Mouse (Mus musculus) liver, embryonic 12.5 days (tissue): ENCODE results near the gene Lpin2. TPM values are rescaled to one million over a fixed set of nuclear protein-coding genes. Genes with fewer than 3 reads are reported as not detected.

Experiments used
- ATAC-seq: fragments of 200-750 bp; cut with Nextera tagmentation; 2 replicates; pipeline ENCODE4 v1.8.0; 2017; ENCODE audit warnings: moderate number of reproducible peaks, mild to moderate bottlenecking, moderate library complexity
- H3K27ac ChIP-seq: fragments of 300-500 bp; sonication (generic); 2 replicates; pipeline ENCODE4 v1.5.1; 2016; ENCODE audit warnings: mild to moderate bottlenecking
- H3K27me3 ChIP-seq: fragments of 300-500 bp; sonication (generic); replicated peaks from 2 replicates; pipeline ENCODE4 v1.6.1; 2016; ENCODE audit warnings: mild to moderate bottlenecking, moderate library complexity
- H3K36me3 ChIP-seq: fragments of 300-500 bp; sonication (generic); 2 replicates; pipeline ENCODE4 v1.6.1; 2016; ENCODE audit warnings: mild to moderate bottlenecking, moderate library complexity
- H3K4me1 ChIP-seq: fragments of 300-500 bp; sonication (generic); 2 replicates; pipeline ENCODE4 v1.6.1; 2016
- H3K4me2 ChIP-seq: fragments of 300-500 bp; sonication (generic); 2 replicates; pipeline ENCODE4 v1.6.1; 2016; ENCODE audit warnings: mild to moderate bottlenecking, moderate library complexity
- H3K4me3 ChIP-seq: fragments of 300-500 bp; sonication (generic); 2 replicates; pipeline ENCODE4 v1.5.1; 2016; ENCODE audit warnings: mild to moderate bottlenecking, moderate library complexity
- H3K9ac ChIP-seq: fragments of 300-500 bp; sonication (generic); 2 replicates; pipeline ENCODE4 v1.6.1; 2016; ENCODE audit warnings: mild to moderate bottlenecking, moderate library complexity
- H3K9me3 ChIP-seq: fragments of 300-500 bp; sonication (generic); replicated peaks from 2 replicates; pipeline ENCODE4 v1.6.1; 2016; ENCODE audit warnings: mild to moderate bottlenecking, moderate library complexity
- WGBS: fragments of 180-500 bp; shearing (Covaris S2); methylation state at CpG from one replicate; pipeline ENCODE4 v1.1.7; 2016; ENCODE audit not compliant: insufficient replicate concordance; 5-methylcytosine and 5-hydroxymethylcytosine counted together
- polyA plus RNA-seq: library from polyadenylated mRNA; unstranded; fragments of >200 nt; fragmentation: Nextera tagmentation; extraction: Ambion mirVana; gene quantifications from 2 replicates; pipeline ENCODE4 v1.2.1, GENCODE M21; 2016

Gene Lpin2
- polyA plus RNA-seq, 1 experiment from 2014 or later, result 40.1 TPM

- Histone ChIP-seq H3K9ac (no peak overlapping the region), H3K4me2 (no peak overlapping the region), H3K36me3 (peaks cover 35% of the 10 kb centered on the region), H3K9me3 (no peaks in the 10 kb centered on the region), H3K27me3 (no peaks in the 10 kb centered on the region), H3K27ac (peak overlapping the region; percentile 50), H3K4me1 (peaks cover 45% of the 10 kb centered on the region), H3K4me3 (no peak overlapping the region)
- no peak for ATAC-seq
- WGBS, result 57% methylated on average over 6 of the region's 6 CpGs
Measured at GRCm38 (mm10) chr17:71277701-71278491, 95.5 kb downstream of the Lpin2 start.

DNA sequence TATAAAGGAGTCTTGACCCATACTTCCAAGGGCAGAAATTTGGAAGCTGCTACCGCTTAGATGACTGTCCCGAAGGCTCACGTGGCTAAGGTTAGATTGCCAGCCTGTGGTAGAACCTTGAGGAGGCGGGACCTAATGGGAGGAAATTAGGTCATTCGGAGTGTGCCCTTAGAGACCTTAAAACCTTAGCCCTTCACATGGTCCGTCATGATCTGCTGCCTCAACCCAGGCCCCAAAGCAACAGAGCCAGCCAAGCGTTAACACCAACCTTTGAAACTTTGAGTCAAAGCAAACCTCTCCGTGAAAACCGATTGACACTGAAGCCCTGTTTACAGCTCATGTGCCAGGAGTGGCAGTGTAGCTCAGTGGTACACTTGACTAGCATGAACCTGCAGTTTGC is 100.4 kb downstream of the Lpin2 start:
- H3K4me1 ChIP-seq, result peaks cover 79% of the 10 kb centered on the region

GRCm38 (mm10) chr17:71283237-71283636 is 100.9 kb downstream of the Lpin2 start:
- peaks cover 79% of the 10 kb centered on the region for H3K4me1 ChIP-seq
- H3K27ac ChIP-seq, result no peak overlapping the region
- no peak overlapping the region for H3K4me2 ChIP-seq
- WGBS, result 91% methylated on average over 4 of the region's 4 CpGs
- H3K27me3 ChIP-seq, result no peaks in the 10 kb centered on the region
- peaks cover 11% of the 10 kb centered on the region; the same call in 1 of the 2 replicates for H3K36me3 ChIP-seq
- ATAC-seq, result no peak
- H3K9ac ChIP-seq, result 0 out of 2 replicates have a peak overlapping the region, but pooled peaks have one; percentile 1
- no peak overlapping the region for H3K4me3 ChIP-seq
- no peaks in the 10 kb centered on the region for H3K9me3 ChIP-seq

More for the DNA sequence above, 100.4 kb downstream of the Lpin2 start:
- ATAC-seq, result no peak
- WGBS, result 86% methylated on average over 9 of the region's 9 CpGs
- H3K4me3 ChIP-seq, result no peak overlapping the region
- H3K27ac ChIP-seq, result no peak overlapping the region
- H3K36me3 ChIP-seq, result peaks cover 11% of the 10 kb centered on the region; the same call in 1 of the 2 replicates
- no peak overlapping the region for H3K4me2 ChIP-seq
- H3K27me3 ChIP-seq, result no peaks in the 10 kb centered on the region
- H3K9me3 ChIP-seq, result no peaks in the 10 kb centered on the region
- no peak overlapping the region for H3K9ac ChIP-seq

DNA sequence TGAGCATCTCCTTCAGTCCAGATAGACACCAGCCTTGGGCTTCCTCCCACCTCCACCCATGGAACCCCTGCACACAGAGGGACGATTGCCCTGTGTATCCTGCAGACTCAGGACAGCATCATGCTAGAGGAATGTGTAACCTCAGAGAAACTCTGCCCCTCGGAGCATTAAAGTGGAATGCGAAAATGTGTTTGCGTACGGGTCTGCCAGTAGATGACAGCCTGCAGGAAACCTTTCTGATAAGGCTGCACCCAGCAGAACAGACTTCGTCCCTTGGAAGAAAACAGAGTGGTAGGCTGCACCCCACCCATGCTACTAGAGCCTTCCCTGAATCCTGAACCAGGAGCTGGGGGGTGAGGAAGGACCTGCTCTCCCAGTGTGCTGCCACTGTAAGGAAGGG is 102.5 kb downstream of the Lpin2 start:
- Histone ChIP-seq H3K4me2 (peak overlapping the region; percentile 53), H3K27me3 (no peaks in the 10 kb centered on the region), H3K9me3 (no peaks in the 10 kb centered on the region), H3K9ac (peak overlapping the region; percentile 58), H3K4me3 (peak overlapping the region; percentile 11; the same call in 1 of the 2 replicates), H3K36me3 (0 out of 2 replicates have a peak, but pooled peaks cover 4% of the 10 kb centered on the region), H3K27ac (peak overlapping the region; percentile 97), H3K4me1 (peaks cover 84% of the 10 kb centered on the region)
- ATAC-seq, result peak; percentile 66; the same call in 1 of the 2 replicates
- WGBS, result 11% methylated on average over 6 of the region's 6 CpGs

DNA sequence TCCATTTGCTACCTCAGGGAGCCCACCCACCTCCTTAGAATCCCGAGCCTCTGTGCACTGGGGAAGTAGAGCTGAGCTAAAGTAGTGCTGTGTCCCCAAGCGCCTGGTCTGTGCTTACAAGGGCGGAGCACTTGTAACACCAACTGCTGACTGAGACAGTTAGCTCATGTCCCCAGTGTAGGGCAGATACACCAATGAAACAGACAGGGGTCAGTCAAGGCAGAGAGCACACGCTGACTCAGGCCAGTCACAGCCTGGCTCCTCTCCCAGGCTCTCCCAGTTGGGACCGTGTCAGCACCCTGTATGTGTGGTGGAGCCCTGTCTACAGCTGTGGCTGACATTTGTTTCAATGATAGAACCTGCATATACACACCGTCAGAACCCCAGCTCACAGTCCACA is 103.6 kb downstream of the Lpin2 start:
- peak; percentile 69 for ATAC-seq
- H3K4me3 ChIP-seq, result no peak overlapping the region
- peak overlapping the region; percentile 53 for H3K4me2 ChIP-seq
- H3K27me3 ChIP-seq, result no peaks in the 10 kb centered on the region
- no peaks in the 10 kb centered on the region for H3K36me3 ChIP-seq
- no peaks in the 10 kb centered on the region for H3K9me3 ChIP-seq
- H3K9ac ChIP-seq, result peak overlapping the region; percentile 58
- peak overlapping the region; percentile 97 for H3K27ac ChIP-seq
- 28% methylated on average over 6 of the region's 6 CpGs for WGBS
- peaks cover 85% of the 10 kb centered on the region for H3K4me1 ChIP-seq

DNA sequence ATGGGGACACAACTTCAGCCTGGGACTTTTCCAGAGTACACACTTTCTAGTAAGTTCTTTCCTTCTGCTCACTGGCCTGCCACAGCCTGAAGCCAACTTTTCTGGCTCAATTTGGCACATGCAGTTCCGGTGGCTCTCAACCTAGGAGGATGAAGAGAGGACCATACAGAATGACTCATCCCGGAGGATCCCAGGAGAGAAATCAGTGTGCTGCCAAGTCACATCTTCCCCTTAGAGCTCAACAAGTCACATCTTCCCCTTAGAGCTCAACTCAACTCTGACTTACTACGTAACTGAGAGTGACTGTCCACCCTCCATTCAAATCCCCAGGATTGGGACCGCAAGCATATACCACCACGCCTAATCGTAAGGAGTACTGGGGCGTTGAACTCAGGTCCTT is 105.2 kb downstream of the Lpin2 start:
- no peaks in the 10 kb centered on the region for H3K27me3 ChIP-seq
- no peak for ATAC-seq
- peak overlapping the region; percentile 40; the same call in 1 of the 2 replicates for H3K4me2 ChIP-seq
- H3K4me1 ChIP-seq, result peaks cover 99% of the 10 kb centered on the region
- no peaks in the 10 kb centered on the region for H3K36me3 ChIP-seq
- no peak overlapping the region for H3K4me3 ChIP-seq
- WGBS, result 87% methylated on average over 7 of the region's 7 CpGs
- peak overlapping the region; percentile 97 for H3K27ac ChIP-seq
- H3K9ac ChIP-seq, result no peak overlapping the region
- H3K9me3 ChIP-seq, result no peaks in the 10 kb centered on the region

DNA sequence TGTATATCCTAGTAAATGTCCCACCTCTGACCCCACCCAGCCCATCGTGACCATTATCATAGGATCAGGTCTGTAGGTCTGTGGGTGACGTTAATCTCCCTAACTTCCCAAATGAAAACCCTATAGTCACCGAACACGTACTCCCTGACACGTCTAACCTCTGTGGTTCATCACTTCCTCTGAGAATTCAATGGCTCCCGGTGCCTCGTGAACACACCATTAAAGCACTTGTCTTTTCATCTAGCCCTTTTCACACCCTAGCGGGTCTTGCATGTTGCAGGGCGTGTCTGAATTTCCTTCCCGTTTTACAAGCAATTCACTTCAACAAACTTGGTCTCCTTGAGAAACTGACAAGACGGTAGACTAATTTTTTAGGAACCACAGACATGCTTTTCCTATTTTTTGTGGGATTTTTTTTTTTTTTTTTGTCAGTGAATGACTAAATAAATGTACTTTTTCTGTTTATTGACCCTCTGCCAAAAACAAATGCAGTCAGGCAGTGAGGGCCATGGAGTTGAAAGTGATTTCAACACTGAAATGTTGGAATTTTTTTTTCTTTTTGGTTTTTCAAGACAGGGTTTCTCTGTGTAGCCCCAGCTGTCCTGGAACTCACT is 105.9 kb downstream of the Lpin2 start:
- no peaks in the 10 kb centered on the region for H3K9me3 ChIP-seq
- 20% methylated on average over 11 of the region's 11 CpGs for WGBS
- no peak overlapping the region for H3K4me3 ChIP-seq
- peak overlapping the region; percentile 40 for H3K4me2 ChIP-seq
- H3K4me1 ChIP-seq, result peaks cover 99% of the 10 kb centered on the region
- H3K9ac ChIP-seq, result peak overlapping the region; percentile 43; the same call in 1 of the 2 replicates
- ATAC-seq, result no peak
- peak overlapping the region; percentile 97 for H3K27ac ChIP-seq
- no peaks in the 10 kb centered on the region for H3K27me3 ChIP-seq
- H3K36me3 ChIP-seq, result no peaks in the 10 kb centered on the region

DNA sequence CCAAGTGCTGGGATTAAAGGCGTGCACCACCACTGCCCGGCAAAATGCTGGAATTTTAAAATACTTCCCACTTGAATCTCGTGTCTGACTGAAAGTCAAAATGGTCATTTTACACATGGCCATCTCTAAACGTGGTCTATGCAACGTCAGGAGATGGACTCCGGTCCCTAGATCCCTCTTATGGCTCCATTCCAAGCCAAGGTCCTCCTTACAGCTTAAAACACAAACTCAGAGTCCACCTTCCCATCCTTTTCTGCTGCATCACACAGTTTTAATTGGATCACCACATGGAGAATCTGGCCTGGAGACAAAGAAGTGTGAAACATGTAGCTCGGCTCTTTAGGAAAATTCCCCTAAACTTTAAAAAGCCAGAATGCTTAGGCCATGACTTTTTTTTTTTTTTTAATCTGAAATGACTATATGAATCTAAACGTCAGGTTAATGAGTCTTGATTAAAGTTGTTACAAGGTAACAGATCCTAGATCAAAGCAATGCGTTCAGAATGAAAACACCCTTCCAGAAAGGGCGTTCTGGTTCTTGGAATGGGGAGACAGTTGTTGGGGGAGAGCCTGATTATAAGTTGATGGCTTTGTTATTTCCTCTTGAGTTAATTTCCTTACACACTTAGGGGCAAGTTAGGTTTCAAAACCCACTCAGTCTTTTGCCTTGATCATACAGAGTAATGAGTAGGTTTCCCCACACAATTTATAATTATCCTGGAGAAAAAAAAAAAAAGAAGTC is 106.6 kb downstream of the Lpin2 start:
- Histone ChIP-seq H3K27ac (peak overlapping the region; percentile 97), H3K4me3 (no peak overlapping the region), H3K36me3 (0 out of 2 replicates have a peak, but pooled peaks cover under 1% of the 10 kb centered on the region), H3K4me1 (peaks cover 100% of the 10 kb centered on the region), H3K4me2 (peak overlapping the region; percentile 60), H3K27me3 (no peaks in the 10 kb centered on the region), H3K9me3 (no peaks in the 10 kb centered on the region), H3K9ac (peak overlapping the region; percentile 3; the same call in 1 of the 2 replicates)
- 63% methylated on average over 10 of the region's 10 CpGs for WGBS
- no peak for ATAC-seq

DNA sequence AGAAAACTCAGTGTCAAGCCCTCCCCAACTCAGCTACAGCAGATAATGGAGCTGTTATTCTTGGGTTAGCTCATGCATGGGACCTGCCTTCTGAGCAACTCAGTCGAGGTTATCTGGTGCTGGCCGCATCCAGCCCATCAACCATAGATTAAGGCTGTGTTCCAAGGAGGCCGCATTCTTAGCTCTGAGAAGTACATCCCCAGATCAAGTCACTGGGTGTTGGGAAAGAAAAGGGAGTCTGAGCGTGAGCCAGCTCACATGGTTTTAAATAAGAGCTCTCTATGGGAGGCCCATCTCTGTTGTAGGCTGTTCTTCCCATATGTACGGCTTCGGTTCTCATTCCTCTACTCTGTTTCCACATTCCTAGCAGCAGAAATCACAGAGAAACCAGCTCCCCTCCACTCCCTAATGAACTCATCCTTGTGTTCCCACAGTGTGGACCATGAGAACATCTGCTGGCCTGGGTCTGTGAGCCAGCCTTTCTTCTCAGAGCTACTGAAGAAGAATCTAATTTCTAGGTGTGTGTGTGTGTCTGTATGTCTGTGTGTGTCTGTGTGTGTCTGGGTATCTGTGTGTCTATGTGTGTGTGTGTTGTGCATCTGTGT is 107.3 kb downstream of the Lpin2 start:
- H3K27me3 ChIP-seq, result no peaks in the 10 kb centered on the region
- peak overlapping the region; percentile 60 for H3K4me2 ChIP-seq
- H3K9me3 ChIP-seq, result no peaks in the 10 kb centered on the region
- H3K36me3 ChIP-seq, result 0 out of 2 replicates have a peak, but pooled peaks cover 3% of the 10 kb centered on the region
- H3K4me1 ChIP-seq, result peaks cover 100% of the 10 kb centered on the region
- peak overlapping the region; percentile 97 for H3K27ac ChIP-seq
- peak; percentile 57 for ATAC-seq
- no peak overlapping the region for H3K4me3 ChIP-seq
- H3K9ac ChIP-seq, result peak overlapping the region; percentile 29
- 41% methylated on average over 6 of the region's 6 CpGs for WGBS

DNA sequence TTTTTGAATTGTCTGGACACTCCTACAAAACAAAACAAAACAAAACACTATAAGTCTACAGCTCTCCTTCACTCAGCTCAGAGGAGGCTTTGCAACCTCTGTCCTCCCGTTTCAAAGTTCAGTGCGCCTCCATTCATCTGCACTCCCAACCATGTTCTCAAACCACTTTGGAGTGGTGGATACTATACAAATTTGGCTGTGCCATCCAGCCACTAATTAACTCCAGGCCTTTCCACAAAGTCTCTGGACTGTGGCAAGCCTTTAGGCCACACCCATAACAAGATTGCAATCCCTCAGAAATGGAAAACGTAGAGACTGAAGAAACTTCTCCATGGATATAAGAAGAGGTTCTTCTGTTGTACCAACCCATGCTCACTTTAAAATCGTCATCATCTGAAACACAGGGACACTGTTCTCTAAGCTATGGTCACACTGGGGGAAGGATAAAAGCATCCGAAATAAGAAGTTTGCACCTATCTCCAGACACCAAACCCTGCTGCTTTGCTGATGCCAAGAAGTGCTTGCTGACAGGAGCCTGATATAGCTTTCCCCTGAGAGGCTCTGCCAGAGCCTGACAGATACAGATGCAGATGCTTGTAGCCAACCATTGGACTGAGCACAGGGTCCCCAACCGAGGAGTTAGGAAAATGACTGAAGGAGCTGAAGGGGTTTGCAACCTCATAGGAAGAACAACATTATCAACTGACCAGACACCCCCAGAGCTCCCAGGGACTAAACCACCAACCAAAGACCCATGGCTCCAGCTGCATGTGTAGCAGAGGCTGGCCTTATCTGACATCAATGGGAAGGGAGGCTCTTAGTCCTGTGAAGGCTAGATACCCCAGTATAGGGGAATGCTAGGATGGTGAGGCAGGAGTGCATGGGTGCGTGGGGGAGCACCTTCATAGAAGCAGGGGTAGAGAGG is 108.4 kb downstream of the Lpin2 start:
- WGBS, result 34% methylated on average over 7 of the region's 7 CpGs
- peak; percentile 88 for ATAC-seq
- peak overlapping the region; percentile 60 for H3K4me2 ChIP-seq
- peak overlapping the region; percentile 18; the same call in 1 of the 2 replicates for H3K4me3 ChIP-seq
- H3K4me1 ChIP-seq, result peaks cover 99% of the 10 kb centered on the region
- H3K9ac ChIP-seq, result peak overlapping the region; percentile 29
- H3K9me3 ChIP-seq, result no peaks in the 10 kb centered on the region
- no peaks in the 10 kb centered on the region for H3K27me3 ChIP-seq
- 0 out of 2 replicates have a peak, but pooled peaks cover 3% of the 10 kb centered on the region for H3K36me3 ChIP-seq
- H3K27ac ChIP-seq, result peak overlapping the region; percentile 97
